Mouse (Mus musculus): Measurements from ENCODE around the gene Rbm4b. TPM values are rescaled to one million over a fixed set of nuclear protein-coding genes. Genes with fewer than 3 reads are reported as not detected.

Rbm4b gene
- polyA plus RNA-seq, 1 experiment from 2014 or later, result 116 TPM

DNA sequence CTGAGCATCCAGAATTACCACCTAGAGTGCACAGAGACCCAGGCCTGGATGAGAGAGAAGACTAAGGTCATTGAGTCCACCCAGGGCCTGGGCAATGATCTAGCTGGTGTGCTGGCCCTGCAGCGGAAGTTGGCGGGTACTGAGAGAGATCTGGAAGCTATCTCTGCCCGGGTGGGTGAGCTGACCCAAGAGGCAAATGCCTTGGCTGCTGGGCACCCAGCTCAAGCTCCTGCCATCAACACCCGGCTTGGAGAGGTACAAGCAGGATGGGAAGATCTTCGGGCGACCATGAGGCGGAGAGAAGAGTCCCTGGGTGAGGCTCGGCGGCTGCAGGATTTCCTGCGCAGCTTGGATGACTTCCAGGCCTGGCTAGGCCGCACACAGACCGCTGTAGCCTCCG, 18.4 kb upstream of the Rbm4b start:
- DNase-seq (ENCODE audit: low spot score) (no peak), ATAC-seq (replicated peaks; ENCODE audit: insufficient number of reproducible peaks, low FRiP score, low TSS enrichment, low read depth) (no peak)
- Histone ChIP-seq H3K27ac (replicated peaks; ENCODE audit: low read depth, low read length) (no peak overlapping the region), H3K9me3 (replicated peaks; ENCODE audit: control insufficient read depth, low read length) (no peaks in the 10 kb centered on the region), H3K4me3 (ENCODE audit: low read depth, low read length) (no peak overlapping the region), H3K36me3 (replicated peaks; ENCODE audit: control insufficient read depth, insufficient read depth, low read depth, low read length) (no peaks in the 10 kb centered on the region; the same call in 1 of the 2 replicates), H3K27me3 (ENCODE audit: control insufficient read depth, insufficient read depth, low read length) (no peaks in the 10 kb centered on the region), H3K4me2 (ENCODE audit: low read depth, low read length) (no peak overlapping the region), H3K4me1 (ENCODE audit: control insufficient read depth, insufficient read depth, low read length) (no peaks in the 10 kb centered on the region), H3K9ac (replicated peaks; ENCODE audit: low read length) (no peak overlapping the region)
- WGBS, result 86% methylated on average over 13 of the region's 13 CpGs

DNA sequence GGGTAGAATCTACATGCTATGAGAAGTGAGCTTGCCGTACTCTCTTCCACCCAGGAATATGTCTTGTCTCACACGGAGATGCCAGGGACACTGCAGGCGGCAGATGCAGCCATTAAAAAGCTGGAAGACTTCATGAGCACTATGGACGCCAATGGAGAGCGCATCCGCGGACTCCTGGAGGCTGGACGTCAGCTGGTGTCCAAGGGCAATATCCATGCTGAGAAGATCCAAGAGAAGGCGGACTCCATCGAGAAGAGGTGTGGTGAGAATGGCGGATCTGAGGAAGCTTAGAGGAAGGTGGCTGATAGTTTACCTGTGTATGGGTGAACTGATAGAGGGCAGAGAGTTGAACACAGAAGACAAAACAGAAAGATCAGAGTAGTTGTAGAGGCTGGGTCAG, 17.2 kb upstream of the Rbm4b start:
- no peaks in the 10 kb centered on the region for H3K4me1 ChIP-seq (ENCODE audit: control insufficient read depth, insufficient read depth, low read length)
- no peak overlapping the region for H3K9ac ChIP-seq (replicated peaks; ENCODE audit: low read length)
- ATAC-seq (replicated peaks; ENCODE audit: insufficient number of reproducible peaks, low FRiP score, low TSS enrichment, low read depth) (no peak), DNase-seq (ENCODE audit: low spot score) (no peak)
- H3K4me3 ChIP-seq (ENCODE audit: low read depth, low read length), result no peak overlapping the region
- no peak overlapping the region for H3K4me2 ChIP-seq (ENCODE audit: low read depth, low read length)
- H3K36me3 ChIP-seq (replicated peaks; ENCODE audit: control insufficient read depth, insufficient read depth, low read depth, low read length), result no peaks in the 10 kb centered on the region; the same call in 1 of the 2 replicates
- no peaks in the 10 kb centered on the region for H3K27me3 ChIP-seq (ENCODE audit: control insufficient read depth, insufficient read depth, low read length)
- WGBS, result 93% methylated on average over 11 of the region's 11 CpGs
- no peaks in the 10 kb centered on the region for H3K9me3 ChIP-seq (replicated peaks; ENCODE audit: control insufficient read depth, low read length)
- no peak overlapping the region for H3K27ac ChIP-seq (replicated peaks; ENCODE audit: low read depth, low read length)

GRCm38 (mm10) chr19:4739762-4740161, 16.5 kb upstream of the Rbm4b start:
- Histone ChIP-seq H3K9me3 (replicated peaks; ENCODE audit: control insufficient read depth, low read length) (no peaks in the 10 kb centered on the region), H3K4me3 (ENCODE audit: low read depth, low read length) (no peak overlapping the region), H3K9ac (replicated peaks; ENCODE audit: low read length) (no peak overlapping the region), H3K36me3 (replicated peaks; ENCODE audit: control insufficient read depth, insufficient read depth, low read depth, low read length) (no peaks in the 10 kb centered on the region; the same call in 1 of the 2 replicates), H3K27me3 (ENCODE audit: control insufficient read depth, insufficient read depth, low read length) (no peaks in the 10 kb centered on the region), H3K4me2 (ENCODE audit: low read depth, low read length) (no peak overlapping the region), H3K27ac (replicated peaks; ENCODE audit: low read depth, low read length) (no peak overlapping the region), H3K4me1 (ENCODE audit: control insufficient read depth, insufficient read depth, low read length) (no peaks in the 10 kb centered on the region)
- DNase-seq (ENCODE audit: low spot score), result no peak
- WGBS, result 91% methylated on average over 5 of the region's 5 CpGs
- ATAC-seq (replicated peaks; ENCODE audit: insufficient number of reproducible peaks, low FRiP score, low TSS enrichment, low read depth), result no peak

DNA sequence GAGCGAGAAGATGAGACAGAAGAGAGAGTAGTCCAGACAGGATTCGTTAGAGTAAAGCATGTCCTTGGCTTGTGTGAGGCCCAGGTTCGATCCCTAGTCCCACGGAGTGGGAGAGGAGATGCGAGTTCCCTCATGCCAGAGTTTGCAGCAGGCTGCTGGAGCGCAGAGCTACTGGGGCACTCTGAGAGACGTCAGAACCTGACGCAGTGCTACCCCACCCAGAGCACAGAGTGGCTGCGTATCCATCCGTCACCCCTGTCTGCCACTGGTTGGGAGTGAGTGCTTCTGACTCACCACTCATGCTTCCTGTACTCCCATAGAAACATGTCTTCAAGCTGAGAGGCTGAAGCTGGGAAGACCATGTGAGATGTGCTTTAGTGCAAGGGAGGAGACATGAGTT, 14.8 kb upstream of the Rbm4b start:
- no peak for ATAC-seq (replicated peaks; ENCODE audit: insufficient number of reproducible peaks, low FRiP score, low TSS enrichment, low read depth)
- no peak overlapping the region for H3K4me3 ChIP-seq (ENCODE audit: low read depth, low read length)
- H3K27me3 ChIP-seq (ENCODE audit: control insufficient read depth, insufficient read depth, low read length), result no peaks in the 10 kb centered on the region
- no peak overlapping the region for H3K27ac ChIP-seq (replicated peaks; ENCODE audit: low read depth, low read length)
- WGBS, result 82% methylated on average over 10 of the region's 10 CpGs
- H3K4me1 ChIP-seq (ENCODE audit: control insufficient read depth, insufficient read depth, low read length), result no peaks in the 10 kb centered on the region
- H3K9ac ChIP-seq (replicated peaks; ENCODE audit: low read length), result no peak overlapping the region
- DNase-seq (ENCODE audit: low spot score), result no peak
- H3K36me3 ChIP-seq (replicated peaks; ENCODE audit: control insufficient read depth, insufficient read depth, low read depth, low read length), result no peaks in the 10 kb centered on the region; the same call in 1 of the 2 replicates
- no peaks in the 10 kb centered on the region for H3K9me3 ChIP-seq (replicated peaks; ENCODE audit: control insufficient read depth, low read length)
- no peak overlapping the region for H3K4me2 ChIP-seq (ENCODE audit: low read depth, low read length)

DNA sequence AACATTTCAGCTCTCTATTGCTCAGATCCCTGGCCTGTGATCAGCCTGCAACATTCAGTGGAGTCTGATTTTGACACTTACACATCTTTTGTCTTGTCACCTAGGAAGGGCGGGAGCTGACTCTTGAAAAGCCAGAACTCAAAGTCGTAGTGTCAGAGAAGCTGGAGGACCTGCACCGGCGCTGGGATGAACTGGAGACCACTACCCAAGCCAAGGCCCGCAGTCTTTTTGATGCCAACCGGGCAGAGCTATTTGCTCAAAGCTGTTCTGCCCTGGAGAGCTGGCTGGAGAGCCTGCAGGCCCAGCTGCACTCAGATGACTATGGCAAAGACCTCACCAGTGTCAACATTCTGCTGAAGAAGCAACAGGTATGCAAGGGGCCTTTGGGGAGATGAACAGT, 14.1 kb upstream of the Rbm4b start:
- Histone ChIP-seq H3K4me2 (ENCODE audit: low read depth, low read length) (no peak overlapping the region), H3K9ac (replicated peaks; ENCODE audit: low read length) (no peak overlapping the region), H3K27ac (replicated peaks; ENCODE audit: low read depth, low read length) (no peak overlapping the region), H3K4me3 (ENCODE audit: low read depth, low read length) (no peak overlapping the region), H3K4me1 (ENCODE audit: control insufficient read depth, insufficient read depth, low read length) (no peaks in the 10 kb centered on the region), H3K27me3 (ENCODE audit: control insufficient read depth, insufficient read depth, low read length) (no peaks in the 10 kb centered on the region), H3K36me3 (replicated peaks; ENCODE audit: control insufficient read depth, insufficient read depth, low read depth, low read length) (no peaks in the 10 kb centered on the region; the same call in 1 of the 2 replicates), H3K9me3 (replicated peaks; ENCODE audit: control insufficient read depth, low read length) (no peaks in the 10 kb centered on the region)
- WGBS, result 92% methylated on average over 6 of the region's 6 CpGs
- ATAC-seq (replicated peaks; ENCODE audit: insufficient number of reproducible peaks, low FRiP score, low TSS enrichment, low read depth) (no peak), DNase-seq (ENCODE audit: low spot score) (no peak)

- ATAC-seq (replicated peaks; ENCODE audit: insufficient number of reproducible peaks, low FRiP score, low TSS enrichment, low read depth) (no peak), DNase-seq (ENCODE audit: low spot score) (peak; percentile 70)
- H3K4me3 ChIP-seq (ENCODE audit: low read depth, low read length), result no peak overlapping the region
- 37% methylated on average over 5 of the region's 5 CpGs for WGBS
- H3K4me2 ChIP-seq (ENCODE audit: low read depth, low read length), result no peak overlapping the region
- H3K9ac ChIP-seq (replicated peaks; ENCODE audit: low read length), result no peak overlapping the region
- no peaks in the 10 kb centered on the region for H3K27me3 ChIP-seq (ENCODE audit: control insufficient read depth, insufficient read depth, low read length)
- H3K27ac ChIP-seq (replicated peaks; ENCODE audit: low read depth, low read length), result no peak overlapping the region
- H3K9me3 ChIP-seq (replicated peaks; ENCODE audit: control insufficient read depth, low read length), result no peaks in the 10 kb centered on the region
- no peaks in the 10 kb centered on the region; the same call in 1 of the 2 replicates for H3K36me3 ChIP-seq (replicated peaks; ENCODE audit: control insufficient read depth, insufficient read depth, low read depth, low read length)
- no peaks in the 10 kb centered on the region for H3K4me1 ChIP-seq (ENCODE audit: control insufficient read depth, insufficient read depth, low read length)
Observed at GRCm38 (mm10) chr19:4743524-4743923, 12.8 kb upstream of the Rbm4b start.

GRCm38 (mm10) chr19:4744026-4744425, 12.3 kb upstream of the Rbm4b start:
- ATAC-seq (replicated peaks; ENCODE audit: insufficient number of reproducible peaks, low FRiP score, low TSS enrichment, low read depth) (no peak), DNase-seq (ENCODE audit: low spot score) (no peak)
- Histone ChIP-seq H3K9me3 (replicated peaks; ENCODE audit: control insufficient read depth, low read length) (no peaks in the 10 kb centered on the region), H3K4me3 (ENCODE audit: low read depth, low read length) (no peak overlapping the region), H3K4me2 (ENCODE audit: low read depth, low read length) (no peak overlapping the region), H3K36me3 (replicated peaks; ENCODE audit: control insufficient read depth, insufficient read depth, low read depth, low read length) (no peaks in the 10 kb centered on the region; the same call in 1 of the 2 replicates), H3K27me3 (ENCODE audit: control insufficient read depth, insufficient read depth, low read length) (no peaks in the 10 kb centered on the region), H3K9ac (replicated peaks; ENCODE audit: low read length) (no peak overlapping the region), H3K27ac (replicated peaks; ENCODE audit: low read depth, low read length) (no peak overlapping the region), H3K4me1 (ENCODE audit: control insufficient read depth, insufficient read depth, low read length) (no peaks in the 10 kb centered on the region)
- 84% methylated on average over 14 of the region's 14 CpGs for WGBS

DNA sequence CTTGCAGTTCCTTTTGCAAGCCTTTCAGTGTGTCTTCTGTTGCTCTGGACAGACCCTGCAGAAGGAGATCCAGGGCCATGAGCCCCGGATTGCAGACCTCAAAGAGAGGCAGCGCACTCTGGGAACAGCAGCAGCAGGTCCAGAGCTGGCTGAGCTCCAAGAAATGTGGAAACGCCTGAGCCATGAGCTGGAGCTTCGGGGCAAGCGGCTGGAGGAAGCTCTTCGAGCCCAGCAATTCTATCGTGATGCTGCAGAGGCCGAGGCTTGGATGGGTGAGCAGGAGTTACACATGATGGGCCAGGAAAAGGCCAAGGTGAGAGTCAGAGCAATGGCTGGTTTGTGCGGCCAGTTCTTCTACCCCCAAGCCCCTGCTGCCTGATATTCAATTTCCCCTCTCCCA, 11.2 kb upstream of the Rbm4b start:
- Histone ChIP-seq H3K27me3 (ENCODE audit: control insufficient read depth, insufficient read depth, low read length) (no peaks in the 10 kb centered on the region), H3K4me3 (ENCODE audit: low read depth, low read length) (no peak overlapping the region), H3K9me3 (replicated peaks; ENCODE audit: control insufficient read depth, low read length) (no peaks in the 10 kb centered on the region), H3K4me2 (ENCODE audit: low read depth, low read length) (no peak overlapping the region), H3K9ac (replicated peaks; ENCODE audit: low read length) (no peak overlapping the region), H3K4me1 (ENCODE audit: control insufficient read depth, insufficient read depth, low read length) (no peaks in the 10 kb centered on the region), H3K36me3 (replicated peaks; ENCODE audit: control insufficient read depth, insufficient read depth, low read depth, low read length) (no peaks in the 10 kb centered on the region), H3K27ac (replicated peaks; ENCODE audit: low read depth, low read length) (no peak overlapping the region)
- DNase-seq (ENCODE audit: low spot score) (no peak), ATAC-seq (replicated peaks; ENCODE audit: insufficient number of reproducible peaks, low FRiP score, low TSS enrichment, low read depth) (no peak)
- 80% methylated on average over 9 of the region's 9 CpGs for WGBS
